Mouse (Mus musculus): ENCODE results near the gene Dcst2. TPM values are rescaled to one million over a fixed set of nuclear protein-coding genes. Genes with fewer than 3 reads are reported as not detected.

Gene Dcst2
- polyA plus RNA-seq, 1 experiment from 2014 or later: not detected

DNA sequence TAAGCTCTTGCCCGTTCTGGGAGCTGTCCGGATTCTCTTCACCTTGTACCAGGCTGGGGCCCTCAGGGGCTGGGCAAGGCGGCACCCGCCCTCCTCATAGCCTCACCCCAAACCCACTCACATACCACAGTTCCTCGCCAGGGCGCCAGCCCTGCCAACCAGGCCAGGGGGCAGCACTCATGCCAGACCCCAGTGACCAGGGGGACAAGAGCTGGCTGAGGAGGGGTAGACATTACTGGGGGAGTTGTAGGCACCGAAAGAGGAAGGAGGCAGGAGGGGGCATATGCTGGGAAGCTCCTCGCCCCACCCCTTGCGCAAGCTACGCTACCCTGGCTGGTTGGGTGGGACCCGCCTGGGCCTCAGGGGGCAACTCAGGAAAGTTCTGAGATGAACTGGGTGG lies 25.9 kb downstream of the Dcst2 start:
- no peak for DNase-seq (ENCODE audit: low spot score)

DNA sequence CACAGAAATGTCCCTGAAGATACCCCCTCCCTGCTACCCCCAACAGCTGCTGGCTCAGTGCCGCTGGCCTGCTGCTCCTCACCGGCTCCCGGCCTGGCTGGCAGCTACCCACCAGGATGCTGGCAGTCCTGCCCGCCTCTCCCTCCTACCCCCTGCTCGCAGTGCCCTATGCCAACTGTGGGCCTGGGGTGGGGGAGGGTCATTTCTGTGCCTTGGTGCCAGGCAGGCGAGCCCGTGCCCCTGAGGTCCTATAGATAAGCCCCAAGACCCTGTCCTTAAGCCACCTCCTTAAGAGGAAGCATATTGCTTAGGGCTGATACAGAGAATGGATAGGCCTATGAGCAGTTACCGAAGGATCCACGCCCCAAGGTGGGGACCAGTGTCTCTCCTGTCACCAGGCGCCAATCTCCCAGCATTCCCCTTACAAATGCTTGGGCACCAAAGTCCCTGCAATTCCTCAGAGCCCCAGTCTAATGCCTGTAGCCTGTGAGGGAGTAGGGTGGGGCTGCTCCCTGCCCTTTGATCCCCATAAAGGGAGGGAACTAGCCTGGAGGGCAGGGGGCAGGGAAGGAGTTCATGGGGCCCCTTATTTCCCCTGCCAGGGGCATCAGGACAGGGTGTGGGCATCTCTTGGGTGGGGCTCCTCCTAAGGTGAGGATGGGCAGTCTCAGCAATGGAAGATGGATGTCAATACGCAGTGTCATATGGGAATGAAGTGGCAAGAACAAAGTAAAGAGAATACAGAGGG lies 26.5 kb downstream of the Dcst2 start:
- DNase-seq (ENCODE audit: low spot score): no peak

DNA sequence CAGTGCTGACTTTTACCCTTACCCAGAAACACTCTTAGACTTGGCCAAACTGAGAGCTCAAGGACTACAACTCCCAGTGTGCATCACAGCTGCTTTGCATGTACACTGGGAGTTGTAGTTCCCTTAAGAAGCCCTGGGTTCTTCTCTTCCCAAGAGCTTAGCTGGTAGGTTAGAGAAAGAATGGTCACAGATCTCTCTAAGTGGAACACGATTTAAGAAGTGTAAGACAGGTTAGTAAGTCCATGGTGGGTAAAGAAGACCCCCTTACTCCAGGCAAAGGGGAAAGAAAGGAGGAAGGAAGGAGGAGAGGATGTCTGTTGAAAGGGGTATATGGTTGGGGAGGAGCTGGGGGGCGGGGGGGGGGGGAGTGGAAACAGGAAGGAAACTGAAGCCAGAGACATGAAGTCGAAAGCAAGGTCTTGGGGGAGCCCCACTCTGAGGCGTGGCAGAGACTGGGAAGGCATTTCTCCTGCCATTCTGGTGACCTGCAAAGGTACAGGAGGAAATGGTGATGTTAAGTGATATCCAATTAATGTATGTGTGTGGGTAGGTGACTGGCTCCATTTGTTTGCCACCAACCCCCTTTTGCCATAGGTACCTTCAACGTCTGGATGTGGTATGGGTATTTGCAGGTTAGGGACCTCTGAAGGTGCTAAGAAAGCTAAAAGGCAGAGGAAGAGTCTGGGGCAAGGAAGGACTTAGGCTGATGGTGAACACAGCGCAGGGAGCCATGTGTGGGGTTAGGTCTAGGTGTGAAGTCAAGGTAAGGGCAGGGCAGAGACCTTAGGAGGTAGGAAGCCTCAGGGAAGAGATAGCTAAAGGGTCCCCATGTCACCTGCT lies 27.3 kb downstream of the Dcst2 start:
- peak; percentile 78 for DNase-seq (ENCODE audit: low spot score)

DNA sequence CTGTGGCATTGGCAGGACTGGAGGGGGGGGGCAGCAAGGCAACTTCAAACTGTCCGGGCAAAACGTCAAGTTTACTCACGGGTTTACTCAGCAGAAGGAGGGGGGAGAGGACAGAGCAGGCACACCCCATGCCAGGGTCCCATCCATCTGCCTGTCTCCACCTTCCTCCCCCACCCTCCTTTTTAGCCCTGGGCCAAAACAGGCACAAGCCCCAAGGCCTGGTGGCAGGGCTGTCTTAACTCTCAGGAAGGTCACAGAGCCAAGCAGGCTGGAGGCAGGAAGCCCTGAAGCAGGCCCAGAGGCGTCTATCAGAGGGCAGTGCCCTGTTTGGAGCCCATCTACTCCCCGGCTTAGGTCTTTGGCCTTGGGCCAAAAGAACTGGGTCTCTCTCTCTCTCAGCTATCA lies 28.3 kb downstream of the Dcst2 start:
- DNase-seq (ENCODE audit: low spot score): no peak

DNA sequence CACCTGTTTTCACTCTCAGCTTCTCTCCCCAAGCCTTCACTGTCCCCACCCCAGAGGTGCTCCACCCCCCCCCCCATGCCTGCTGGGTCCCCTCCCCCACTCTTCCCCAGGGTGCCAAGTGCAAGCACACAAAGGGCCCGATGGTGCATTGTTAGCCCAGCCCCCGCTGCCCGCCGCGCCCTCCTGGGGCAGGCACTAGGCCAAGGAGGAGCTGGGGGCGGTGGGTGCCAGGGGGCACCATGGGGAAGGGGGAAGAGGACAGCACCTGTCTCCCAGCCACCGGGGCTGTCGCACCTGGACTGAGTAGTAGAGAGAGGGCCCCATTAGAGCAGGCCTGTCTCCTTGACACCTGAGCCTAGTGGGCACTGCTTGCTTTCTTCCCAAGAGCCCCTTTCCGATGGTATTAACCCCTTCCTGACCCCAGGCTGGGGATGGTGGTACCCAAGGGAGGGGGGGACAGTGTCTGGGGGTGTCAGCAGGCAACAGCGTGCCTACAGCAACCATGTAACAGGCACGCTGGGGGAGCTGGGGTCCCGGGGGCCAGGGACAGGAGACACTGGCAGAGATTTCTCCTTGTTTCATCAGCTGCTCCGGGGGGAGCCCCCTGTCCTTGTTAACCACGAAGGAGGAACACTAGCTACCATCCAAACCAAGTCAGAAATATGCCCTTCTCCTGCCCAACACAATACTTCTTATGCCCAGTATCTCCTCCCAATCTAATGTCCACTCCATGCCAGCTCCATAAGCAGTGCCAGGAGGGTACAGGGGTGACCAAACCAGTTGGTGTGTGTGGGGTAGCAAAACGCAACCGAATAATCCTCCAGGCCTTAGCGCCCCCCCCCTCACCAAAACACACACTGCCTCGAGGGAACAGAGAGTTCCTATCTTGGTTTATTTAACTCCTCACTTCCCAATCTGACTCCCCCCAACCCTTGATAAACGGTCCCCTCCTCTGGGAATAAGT lies 29.2 kb downstream of the Dcst2 start:
- peak; percentile 19 for DNase-seq (ENCODE audit: low spot score)

DNA sequence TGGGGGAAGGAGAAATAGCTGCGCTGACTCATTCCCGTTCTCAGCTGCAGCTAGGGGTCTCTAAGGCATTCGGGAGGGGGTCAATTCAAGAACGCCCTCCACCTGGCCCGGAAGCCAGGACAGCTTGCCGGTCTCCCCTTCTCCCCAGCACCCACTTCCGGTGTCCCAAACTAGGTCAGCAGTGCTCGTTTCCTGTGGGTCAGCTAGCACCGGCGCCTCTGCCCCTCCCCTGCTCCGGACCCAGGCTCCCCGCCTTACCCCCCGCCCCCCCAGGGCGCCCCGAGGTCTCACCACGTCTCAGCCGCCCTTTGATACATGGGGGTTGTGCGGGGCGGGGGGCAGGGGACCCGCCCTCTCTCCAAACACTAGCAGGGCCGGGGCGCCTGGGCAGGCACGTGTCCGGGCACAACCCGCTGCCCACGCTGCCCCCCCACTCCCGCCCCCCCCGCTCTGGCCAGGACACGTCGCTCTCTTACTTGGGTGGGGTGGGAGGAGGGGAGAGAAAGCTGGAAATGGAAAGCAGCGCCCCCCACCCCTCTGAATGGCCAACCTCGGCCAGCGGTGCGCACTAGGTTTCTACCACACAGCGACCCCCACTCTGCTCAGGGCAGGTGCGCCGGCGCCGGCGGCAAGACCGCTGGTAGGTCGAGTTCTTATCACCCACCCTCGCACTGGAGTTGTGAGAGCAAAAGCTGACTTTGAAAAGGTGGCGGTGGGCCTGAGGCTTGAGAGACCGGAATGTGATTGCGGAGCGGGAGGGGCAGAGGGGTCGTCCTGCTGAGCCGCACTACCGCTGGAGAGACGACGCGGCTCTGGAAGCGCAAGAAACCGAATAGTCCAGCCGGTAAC lies 30.1 kb downstream of the Dcst2 start:
- peak; percentile 25 for DNase-seq (ENCODE audit: low spot score)

DNA sequence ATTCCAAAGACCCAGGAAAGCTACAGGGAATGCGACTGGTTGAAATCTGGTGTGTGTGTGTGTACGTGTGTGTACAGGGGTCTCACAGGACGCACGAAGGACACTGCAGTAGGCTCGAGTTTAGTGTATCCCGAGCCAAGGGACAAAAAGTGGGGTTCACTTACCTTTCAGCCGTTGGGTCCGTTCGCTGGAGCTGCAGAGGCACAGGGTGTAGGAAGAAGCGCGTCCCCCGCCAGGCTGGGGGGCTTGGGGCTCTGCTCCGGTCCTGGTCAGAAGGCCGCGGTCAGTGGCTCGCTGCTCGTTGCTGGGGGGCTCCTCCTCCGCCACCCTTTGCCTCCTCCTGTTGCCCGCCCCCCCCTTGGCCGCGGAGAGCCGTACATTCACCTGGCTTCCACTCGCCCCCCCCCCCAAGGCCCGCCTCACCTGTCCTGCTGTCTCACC lies 31.1 kb downstream of the Dcst2 start:
- DNase-seq (ENCODE audit: low spot score): peak; percentile 7

DNA sequence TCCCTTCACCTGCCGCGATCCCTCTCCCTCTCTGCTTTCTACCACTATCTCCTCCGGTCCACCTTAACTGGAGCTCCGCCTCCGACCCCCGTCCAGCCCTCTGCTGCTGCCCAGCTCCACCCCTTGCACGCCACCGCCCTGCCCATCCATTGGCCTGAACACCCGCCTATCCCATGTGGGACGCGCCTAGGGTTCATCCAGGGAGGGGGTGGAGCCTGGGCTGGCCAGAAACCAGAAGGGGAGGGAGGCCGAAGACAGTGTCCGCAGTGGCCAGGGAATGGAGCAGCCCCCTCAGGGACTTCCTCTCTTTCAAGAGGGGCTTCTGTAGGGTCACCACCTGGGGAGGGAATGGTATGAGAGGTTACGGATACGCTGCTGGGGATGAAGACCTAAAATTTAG lies 31.8 kb downstream of the Dcst2 start:
- DNase-seq (ENCODE audit: low spot score): peak; percentile 34

DNA sequence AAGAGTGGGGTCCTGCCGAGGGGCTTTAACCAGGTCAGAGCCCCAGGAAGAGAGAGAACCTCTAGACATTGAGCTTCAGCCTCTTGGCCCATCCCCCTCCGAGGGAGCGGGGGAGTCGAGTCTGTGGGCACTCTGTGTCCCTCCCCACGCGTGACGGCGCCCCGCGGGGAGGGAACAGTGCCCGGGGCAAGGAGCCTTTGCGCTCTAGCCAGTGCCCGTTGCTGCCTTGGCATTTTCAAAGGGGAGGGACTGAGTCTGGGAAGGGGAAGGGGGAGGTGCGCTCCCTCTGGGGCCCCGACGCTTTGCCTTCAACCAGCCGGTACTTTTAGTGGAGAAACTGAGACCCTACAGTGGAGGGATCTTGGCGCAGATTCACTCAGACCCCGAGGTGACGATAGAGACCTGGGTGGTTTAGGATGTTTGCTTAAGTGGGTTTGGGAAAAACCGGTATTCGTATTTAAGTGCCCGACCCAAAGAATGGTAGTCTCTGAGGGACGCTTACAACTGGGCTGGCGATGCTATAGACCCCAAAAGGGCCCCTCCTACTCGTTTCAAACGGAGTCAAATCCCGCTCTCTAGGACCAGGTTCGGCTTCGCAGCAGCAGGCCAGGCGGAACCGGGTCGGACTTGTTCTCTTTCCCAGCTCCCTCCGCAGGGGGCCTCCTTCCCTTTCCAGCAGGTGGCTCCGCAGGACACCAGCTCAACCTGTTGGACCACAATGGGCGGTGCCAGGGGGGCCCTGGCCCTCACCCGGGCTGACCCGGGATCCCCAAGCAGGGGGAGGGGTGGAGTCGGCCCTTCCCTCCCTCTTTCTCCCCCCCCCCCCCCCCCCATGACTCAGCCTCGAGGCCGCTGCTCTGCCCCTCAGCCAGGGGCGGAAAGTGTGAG lies 32.5 kb downstream of the Dcst2 start, which contains the start of gene Zbtb7b:
Gene Zbtb7b (minus strand): TSS at position 771 of the 888 bp plus-strand sequence.
- DNase-seq (ENCODE audit: low spot score): peak; percentile 25

DNA sequence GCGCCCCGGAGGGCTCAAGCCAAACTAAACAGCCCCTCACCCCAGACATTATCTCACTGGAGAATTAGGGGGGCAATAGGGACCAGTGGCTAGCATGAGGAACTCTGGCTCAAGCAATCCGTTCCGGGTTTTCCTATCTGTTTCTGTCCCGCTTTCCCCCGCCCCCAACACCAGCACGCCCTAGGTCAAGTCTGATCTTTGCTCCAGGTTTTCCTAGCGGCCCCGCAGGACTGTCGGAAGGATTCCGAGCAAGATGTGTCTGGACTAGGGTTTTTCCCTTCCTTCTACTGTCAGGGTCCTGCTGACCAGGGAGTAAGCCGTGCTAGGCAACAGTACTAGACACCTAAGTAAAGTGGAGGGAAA lies 33.1 kb downstream of the Dcst2 start:
- no peak for DNase-seq (ENCODE audit: low spot score)

DNA sequence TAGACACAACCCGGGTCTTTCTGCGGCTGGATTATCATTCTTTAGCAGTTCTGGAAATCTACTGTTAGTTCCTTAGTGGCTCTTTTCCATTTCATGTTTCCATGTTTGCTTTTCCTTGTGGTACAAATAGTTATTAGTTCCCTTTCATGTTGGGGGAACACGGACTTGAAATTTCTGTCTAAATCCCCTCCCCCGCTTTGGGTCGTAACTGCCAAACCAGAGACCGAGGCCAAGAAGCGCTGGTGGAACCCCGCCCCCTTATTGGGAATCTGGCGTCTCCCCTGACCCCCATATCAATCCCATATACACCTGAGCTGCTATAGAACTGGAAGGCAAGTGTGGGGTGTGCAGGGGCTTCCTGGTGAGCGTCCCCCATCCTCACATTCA lies 33.6 kb downstream of the Dcst2 start:
- no peak for DNase-seq (ENCODE audit: low spot score)

DNA sequence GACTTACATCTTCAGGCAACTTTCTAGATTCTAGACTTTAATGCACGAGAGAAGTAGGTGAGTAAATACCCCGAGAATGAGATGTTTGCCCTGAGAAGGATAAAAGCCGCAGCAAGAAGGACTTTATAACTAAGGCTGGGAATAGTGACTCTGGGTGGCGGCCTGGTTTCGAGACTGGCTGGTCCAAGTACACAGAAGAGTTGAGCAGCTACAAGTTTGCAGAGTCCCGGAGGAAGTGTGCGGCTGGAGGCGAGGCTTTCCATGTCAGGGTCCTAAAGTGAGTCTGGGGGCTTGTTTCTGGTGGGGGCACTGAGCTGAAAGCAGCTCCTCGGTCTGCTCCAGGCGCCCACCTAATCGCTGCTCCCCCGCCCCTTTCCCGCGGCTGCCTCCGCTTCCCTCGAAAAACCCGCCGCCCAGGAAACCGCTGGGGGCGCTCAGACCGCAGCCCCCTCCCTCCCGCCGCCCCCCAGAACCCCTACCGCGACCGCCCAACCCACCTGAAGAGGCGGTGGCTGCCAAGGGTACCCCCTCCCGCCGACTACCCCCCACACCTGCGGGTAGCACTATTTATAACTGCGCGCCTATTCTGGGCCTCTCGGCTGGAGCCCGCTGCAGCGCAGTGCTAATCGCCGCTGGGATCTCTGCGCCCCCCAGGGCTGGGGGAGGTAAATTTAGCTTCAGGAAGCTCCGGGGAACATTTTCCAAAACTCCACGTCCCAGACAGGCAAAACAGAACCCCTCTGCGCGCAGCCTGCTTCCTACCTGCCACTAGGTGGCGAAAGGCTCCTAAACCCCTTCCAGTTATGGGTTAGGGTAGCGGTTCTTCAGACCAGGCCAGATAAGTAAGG lies 34.3 kb downstream of the Dcst2 start:
- peak; percentile 77 for DNase-seq (ENCODE audit: low spot score)

DNA sequence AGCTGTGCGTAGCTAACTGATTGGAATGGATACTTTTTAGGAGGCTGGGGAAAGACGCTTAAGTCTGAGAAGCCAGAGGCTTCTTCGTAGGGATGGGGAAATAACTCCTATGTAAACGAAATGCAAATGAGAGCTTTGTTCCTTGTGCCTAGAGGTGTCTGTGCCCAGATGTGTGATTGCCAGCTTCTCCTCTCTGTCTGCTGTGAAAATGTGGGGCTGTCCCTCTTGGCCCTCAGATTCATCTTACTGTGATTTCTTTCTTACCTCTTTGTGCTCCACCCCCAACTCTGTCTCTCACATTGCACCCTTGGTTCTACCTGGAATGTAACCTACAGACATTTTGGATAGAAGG lies 34.9 kb downstream of the Dcst2 start:
- no peak for DNase-seq (ENCODE audit: low spot score)

DNA sequence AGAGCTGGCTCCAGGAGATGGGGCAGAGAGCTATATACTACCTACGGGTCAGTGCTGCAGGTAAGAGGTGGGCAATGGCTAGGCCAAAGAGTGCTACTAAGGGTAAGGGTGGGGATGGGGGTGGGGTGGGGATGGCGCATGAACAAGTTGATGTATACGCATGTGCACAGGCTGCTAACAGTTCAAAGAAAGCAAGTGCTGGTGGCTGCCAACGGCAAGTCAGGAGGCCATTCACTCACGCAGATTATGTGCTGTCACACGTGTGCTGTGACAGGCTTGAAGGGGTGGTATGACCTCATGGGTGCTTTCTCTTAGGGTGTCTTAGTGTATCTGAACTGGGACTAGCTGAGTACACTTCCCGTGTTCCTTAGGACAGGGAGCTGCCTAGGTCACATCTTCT lies 39.6 kb downstream of the Dcst2 start:
- DNase-seq (ENCODE audit: low spot score): no peak

DNA sequence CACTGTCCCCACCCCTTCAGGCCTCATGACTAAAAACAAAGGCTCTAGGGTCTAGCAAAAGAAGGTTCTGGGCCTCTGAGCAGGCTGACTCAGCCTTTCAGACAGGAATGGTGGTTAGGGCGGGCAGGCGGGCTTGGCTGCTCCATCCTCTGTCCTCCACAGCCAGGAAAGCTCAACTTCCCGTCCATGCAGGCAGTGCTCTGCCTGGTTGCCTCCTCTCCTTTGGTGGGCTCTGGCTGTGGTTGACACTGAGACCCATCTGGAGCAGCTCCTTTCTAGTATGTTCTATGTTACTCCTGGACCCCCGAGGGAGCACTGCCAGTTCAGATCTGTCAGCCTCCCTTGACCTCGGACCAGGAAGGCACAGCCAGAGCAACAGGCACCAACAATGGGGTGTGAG lies 40.9 kb downstream of the Dcst2 start, which contains the start of gene Lenep:
Gene Lenep (minus strand): TSS at position 101 of the 400 bp plus-strand sequence.
- DNase-seq (ENCODE audit: low spot score): no peak

DNA sequence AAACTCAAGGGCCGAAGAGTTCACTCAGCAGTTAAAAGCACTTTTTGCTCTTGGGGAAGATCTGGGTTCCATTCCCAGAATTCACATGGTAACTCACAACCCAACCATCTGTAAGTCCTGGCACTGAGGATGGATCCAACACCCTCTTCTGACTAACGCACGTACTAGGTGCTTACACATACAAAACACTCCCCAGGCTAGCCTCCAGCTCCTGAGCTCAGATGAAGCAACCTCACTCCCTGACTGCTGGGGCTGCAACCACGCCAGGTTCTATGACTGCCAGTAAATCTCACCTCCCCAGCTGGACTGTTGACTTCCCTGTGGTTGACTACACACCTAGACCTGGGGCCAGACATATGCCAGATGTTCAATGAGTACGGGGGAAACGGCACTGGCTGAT lies 45.1 kb downstream of the Dcst2 start:
- DNase-seq (ENCODE audit: low spot score): no peak

DNA sequence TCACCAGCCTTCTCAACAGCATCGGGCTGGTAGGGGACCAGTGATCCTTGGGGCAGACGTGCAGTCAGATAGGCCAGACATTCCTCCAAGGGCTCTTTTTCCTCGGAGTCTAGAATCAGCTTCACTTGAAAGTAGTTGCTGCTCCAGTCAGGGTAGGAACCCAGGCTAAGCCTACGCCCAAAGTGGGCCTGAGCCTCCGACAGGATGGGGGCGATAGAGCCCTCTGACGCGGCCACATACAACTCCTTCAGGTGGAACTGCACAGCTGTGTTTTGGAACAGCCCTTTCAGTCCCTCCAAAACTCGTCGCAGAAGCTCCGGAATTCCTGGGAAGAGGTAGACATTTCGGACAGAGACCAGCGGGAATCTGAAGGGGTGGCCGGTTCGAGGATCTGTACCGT lies 46.7 kb downstream of the Dcst2 start:
- DNase-seq (ENCODE audit: low spot score): no peak

DNA sequence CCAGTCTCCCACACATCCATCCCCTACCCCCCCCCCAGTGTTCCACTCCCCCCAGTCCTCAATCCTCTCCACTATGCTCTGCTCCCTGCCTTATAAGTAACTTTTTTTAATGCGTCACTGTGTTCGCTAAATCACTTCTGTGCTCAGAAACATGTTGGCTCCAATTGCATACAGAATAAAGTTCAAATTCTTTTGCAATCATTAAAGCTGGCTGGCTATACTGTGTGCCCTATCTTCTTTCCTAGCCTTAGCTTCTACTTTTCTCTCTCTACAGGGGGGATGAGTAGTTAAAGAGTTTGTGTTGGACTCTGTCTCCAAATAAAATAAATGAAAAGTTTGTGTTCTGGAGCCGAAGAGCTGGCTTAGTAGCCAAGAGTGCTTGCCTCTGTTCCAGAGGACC lies 47.9 kb downstream of the Dcst2 start:
- no peak for DNase-seq (ENCODE audit: low spot score)

DNA sequence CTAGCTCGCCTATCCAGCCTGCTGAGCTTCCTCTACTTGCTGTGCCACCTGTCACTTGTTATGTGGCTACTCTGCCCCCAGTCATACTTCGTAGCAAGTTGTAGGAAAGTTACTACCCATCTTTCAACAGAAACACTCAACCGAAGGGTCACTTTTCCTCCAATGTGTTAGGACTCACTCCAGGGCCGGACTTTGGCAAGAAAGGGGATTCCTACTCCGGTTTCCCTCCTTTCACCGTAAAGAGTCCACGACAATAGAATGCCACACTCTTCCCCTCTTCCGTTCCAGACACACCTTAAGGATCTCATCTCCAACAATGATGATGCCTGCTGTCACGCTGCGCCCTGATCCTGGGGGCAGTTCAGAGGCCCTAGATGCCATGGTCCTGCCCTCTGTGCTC lies 49.1 kb downstream of the Dcst2 start:
- no peak for DNase-seq (ENCODE audit: low spot score)
